Comparison of ENCODE assay signal across 12 mouse cellular contexts in the genomic region with DNA sequence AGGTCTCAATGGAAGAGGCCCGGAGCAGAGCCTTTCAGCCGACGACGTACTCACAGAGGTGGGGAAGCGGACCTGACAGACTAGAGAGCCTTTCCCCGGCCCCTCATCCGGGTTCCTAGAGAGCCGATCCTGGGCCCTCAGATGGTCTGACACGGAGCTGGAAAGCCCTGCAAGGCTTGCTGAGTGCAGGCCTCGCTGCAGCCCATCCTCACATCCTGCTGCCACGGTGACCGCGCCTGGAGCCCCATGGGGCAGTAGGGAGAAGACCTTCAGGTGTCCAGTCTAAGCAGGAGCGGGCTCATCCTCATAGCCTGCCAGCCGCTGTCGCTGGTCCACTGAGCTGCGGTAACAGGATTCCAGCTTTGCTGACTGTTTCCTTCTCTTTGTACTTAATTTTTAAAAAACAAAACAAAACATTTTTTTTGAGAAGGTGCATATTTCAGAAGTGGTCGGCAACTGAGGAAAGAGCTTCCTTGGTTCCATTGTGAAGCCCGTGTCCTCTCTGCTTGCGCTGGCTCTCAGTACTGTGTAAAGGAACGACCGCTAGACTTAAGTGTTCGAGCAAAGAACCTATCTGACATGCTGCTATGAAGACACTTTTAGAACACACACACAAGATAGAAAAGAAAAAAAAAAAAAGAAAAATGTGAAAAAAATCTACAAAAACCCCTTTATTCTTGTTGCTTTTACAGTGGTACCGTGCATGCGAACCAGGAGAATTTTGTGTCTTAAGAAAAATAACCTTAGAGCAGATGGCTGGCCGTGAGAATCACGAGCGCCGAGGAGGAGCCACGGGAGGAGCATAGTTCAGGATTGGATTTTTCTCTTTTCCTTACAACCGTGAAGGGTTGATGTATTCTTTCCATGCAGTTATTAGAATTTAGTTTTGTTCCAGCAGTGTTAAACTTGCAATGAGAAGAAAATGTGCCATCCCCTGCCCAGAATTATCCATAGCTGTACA. TPM values are rescaled to one million over a fixed set of nuclear protein-coding genes. Genes with fewer than 3 reads are reported as not detected.
A peak's percentile ranks its signal among the peaks of the same experiment; 100 is the strongest.
DNase-seq lines count a peak whose midpoint lies in the region; ATAC-seq and TF ChIP-seq lines count a peak whose summit lies in the region.
"Had no signal": no experiment of that assay in that cellular context is flagged by ENCODE, and none has a peak within 500 bp of the region (broad histone marks: within the 10 kb centered on the region; RNA-seq: fewer than 3 reads in every experiment).

No protein-coding gene starts in this region.

- peak overlapping the region; percentile 96 for H3K9ac ChIP-seq in hindbrain, embryonic 11.5 days (ENCODE audit: low read depth, low read length)
- peak overlapping the region; percentile 98 for H3K9ac ChIP-seq in midbrain, embryonic 15.5 days
- H3K9ac ChIP-seq: liver, embryonic 15.5 days had no signal

- DNase-seq in layer of hippocampus, adult 2 months (ENCODE audit: low spot score in 2 of 2), result no peak
- DNase-seq in layer of hippocampus, adult 9-10 months (ENCODE audit: low spot score), result no peak
- peak; percentile 68 to 72 for DNase-seq in cerebellum, postnatal 25 days
- no peak for DNase-seq in hindbrain, embryonic 11.5 days (ENCODE audit: low spot score)
- DNase-seq in adrenal gland, adult 8-10 months, result no peak
- no peak for DNase-seq in urinary bladder, postnatal 36 days (ENCODE audit: low spot score in 2 of 2)
- no peak for DNase-seq in gastrocnemius, adult 18-20 months (ENCODE audit: low spot score)
- DNase-seq: B cell, adult 2 months; heart, adult 11 months; kidney, postnatal 14 days had no signal

- H3K9me3 ChIP-seq in hindbrain, embryonic 11.5 days (ENCODE audit: control insufficient read depth, low read length), result no peaks in the 10 kb centered on the region
- no peaks in the 10 kb centered on the region for H3K9me3 ChIP-seq in midbrain, embryonic 15.5 days
- H3K9me3 ChIP-seq: liver, embryonic 15.5 days had no signal

- no peak for ATAC-seq in hindbrain, embryonic 11.5 days (ENCODE audit: low FRiP score)
- no peak for ATAC-seq in midbrain, embryonic 15.5 days (replicated peaks)

- WGBS in hindbrain, embryonic 11.5 days, result 80% methylated on average over 31 of the region's 31 CpGs
- WGBS in midbrain, embryonic 15.5 days, result 39% methylated on average over 31 of the region's 31 CpGs

- H3K4me1 ChIP-seq in hindbrain, embryonic 11.5 days (replicated peaks; ENCODE audit: control insufficient read depth, insufficient read depth, low read length), result peaks cover 9% of the 10 kb centered on the region
- peaks cover 53% of the 10 kb centered on the region for H3K4me1 ChIP-seq in midbrain, embryonic 15.5 days

- peaks cover 8% of the 10 kb centered on the region for H3K27me3 ChIP-seq in hindbrain, embryonic 11.5 days (ENCODE audit: control insufficient read depth, insufficient read depth, low read length)
- H3K27me3 ChIP-seq in midbrain, embryonic 15.5 days (replicated peaks), result no peaks in the 10 kb centered on the region

- H3K4me3 ChIP-seq in layer of hippocampus, adult 2 months, result peak overlapping the region; percentile 92
- H3K4me3 ChIP-seq in hindbrain, embryonic 11.5 days (ENCODE audit: low read depth, low read length), result peak overlapping the region; percentile 86
- peak overlapping the region; percentile 89 for H3K4me3 ChIP-seq in midbrain, embryonic 15.5 days
- H3K4me3 ChIP-seq: liver, embryonic 15.5 days had no signal

- peak overlapping the region; percentile 93 for H3K4me2 ChIP-seq in hindbrain, embryonic 11.5 days (replicated peaks; ENCODE audit: low read depth, low read length)
- H3K4me2 ChIP-seq in midbrain, embryonic 15.5 days, result peak overlapping the region; percentile 85
- H3K4me2 ChIP-seq: liver, embryonic 15.5 days had no signal

- no peak for TF ChIP-seq CTCF in layer of hippocampus, adult 2 months (conservative IDR thresholded peaks at IDR 0.05)

- peak overlapping the region; percentile 93 for H3K27ac ChIP-seq in layer of hippocampus, adult 2 months
- 0 out of 2 replicates have a peak overlapping the region, but pooled peaks have one; percentile 17 for H3K27ac ChIP-seq in hindbrain, embryonic 11.5 days (ENCODE audit: low read depth, low read length)
- H3K27ac ChIP-seq in midbrain, embryonic 15.5 days, result peak overlapping the region; percentile 99
- H3K27ac ChIP-seq: liver, embryonic 15.5 days had no signal

- no peaks in the 10 kb centered on the region for H3K36me3 ChIP-seq in hindbrain, embryonic 11.5 days (ENCODE audit: control insufficient read depth, insufficient read depth, low read length)
- no peaks in the 10 kb centered on the region for H3K36me3 ChIP-seq in midbrain, embryonic 15.5 days (replicated peaks)

RNA-seq across cellular contexts. Expression of a gene that starts 3.4 kb away (rescaled TPM):
- 100 to 1,000 TPM; 218 to 227 TPM for total RNA-seq in layer of hippocampus, adult 2 months (2021)
- 21.5 and 23.7 TPM in 2 replicates for polyA plus RNA-seq in hindbrain, embryonic 11.5 days (2014; fragmentation: Nextera tagmentation; extraction: Ambion mirVana)
- 102 and 105 TPM in 2 replicates for polyA plus RNA-seq in midbrain, embryonic 15.5 days (2015; fragmentation: Nextera tagmentation; extraction: Ambion mirVana)
- total RNA-seq in adrenal gland, adult 8-10 months (2022), result 1 to 10 TPM; 2.4 to 3.9 (median 3.4) TPM
- total RNA-seq in gastrocnemius, adult 18-20 months (2021), result under 1 TPM; 0.25 to 0.59 TPM

RNA-seq across cellular contexts. Expression of a gene that starts 51.8 kb away (rescaled TPM):
- 100 to 1,000 TPM in 1 of 2 experiments, 10 to 100 TPM in 1; 93.8 to 101 TPM for total RNA-seq in layer of hippocampus, adult 2 months (2021)
- polyA plus RNA-seq in hindbrain, embryonic 11.5 days (2014; fragmentation: Nextera tagmentation; extraction: Ambion mirVana), result 354 and 383 TPM in 2 replicates
- polyA plus RNA-seq in midbrain, embryonic 15.5 days (2015; fragmentation: Nextera tagmentation; extraction: Ambion mirVana), result 273 and 278 TPM in 2 replicates
- total RNA-seq in adrenal gland, adult 8-10 months (2022), result 100 to 1,000 TPM; 121 to 161 (median 141) TPM
- total RNA-seq in gastrocnemius, adult 18-20 months (2021), result 100 to 1,000 TPM; 147 to 154 TPM

Comparison
In these comparisons a context has a peak if more than half of its experiments do, and no peak if none do; other contexts are left out.
1. DNase-seq: peak in cerebellum, postnatal 25 days (2 of 2); none in layer of hippocampus, adult 2 months (0 of 2), layer of hippocampus, adult 9-10 months (single experiment), hindbrain, embryonic 11.5 days (single experiment), adrenal gland, adult 8-10 months (single experiment), urinary bladder, postnatal 36 days (0 of 2) and gastrocnemius, adult 18-20 months (single experiment).
2. H3K27ac ChIP-seq: peak in every context shown above with its lines; median percentile 99 in midbrain, embryonic 15.5 days; 93 in layer of hippocampus, adult 2 months; 17 in hindbrain, embryonic 11.5 days.
3. RNA of a gene that starts 3.4 kb away (total RNA-seq): 218 to 227 TPM in layer of hippocampus, adult 2 months; 2.4 to 3.9 TPM in adrenal gland, adult 8-10 months and 0.25 to 0.59 TPM in gastrocnemius, adult 18-20 months; every median in the first group is over 10 times any median in the second.
4. Peak in every context shown above with its lines, with median percentiles within 50 percentile points of each other: H3K4me3 ChIP-seq.